Mouse (Mus musculus) cerebral cortex, adult 2 months (tissue): Measurements from ENCODE around the gene Wnt7b.

Source experiments
- WGBS: fragments of 180-500 bp; shearing (Covaris S2); methylation state at CpG from one replicate; pipeline ENCODE4 v1.1.7; 2018; 5-methylcytosine and 5-hydroxymethylcytosine counted together

Wnt7b gene

DNA sequence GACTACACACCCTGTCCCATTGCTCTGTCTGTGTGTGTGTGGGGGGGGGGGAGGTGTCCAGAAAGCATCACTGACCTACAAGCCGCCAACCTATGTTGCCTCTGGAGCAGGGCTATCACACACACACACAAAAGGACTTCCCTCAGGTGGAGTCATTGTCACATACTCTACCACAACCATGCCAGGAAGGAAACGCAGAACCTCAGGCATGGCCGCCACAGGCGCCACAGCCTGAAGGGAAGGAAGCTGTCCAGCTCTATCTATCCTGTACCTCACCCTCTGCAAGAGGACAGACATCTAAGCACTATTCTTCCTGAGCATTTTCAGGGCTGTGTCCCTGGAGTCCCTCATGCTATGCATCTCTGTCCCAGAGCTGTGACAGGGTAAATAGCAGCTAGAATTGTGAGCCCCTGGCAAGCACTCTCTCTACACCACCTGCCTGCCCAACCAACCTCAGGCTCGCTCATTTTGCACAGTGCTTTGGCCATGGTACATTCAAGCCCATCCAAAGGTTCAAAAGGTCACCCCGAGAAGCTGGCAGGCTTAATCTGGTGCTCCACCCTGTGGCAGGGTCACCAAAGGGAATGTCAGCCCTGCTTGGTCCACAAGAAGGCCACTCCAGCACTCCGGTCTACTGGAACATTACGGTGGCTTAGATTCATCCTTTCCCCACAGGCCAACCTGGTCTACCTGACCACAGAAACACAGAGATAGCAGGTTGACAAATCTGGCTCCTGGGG is 12.1 kb downstream of the Wnt7b start:
- 83% methylated on average over 8 of the region's 8 CpGs for WGBS

DNA sequence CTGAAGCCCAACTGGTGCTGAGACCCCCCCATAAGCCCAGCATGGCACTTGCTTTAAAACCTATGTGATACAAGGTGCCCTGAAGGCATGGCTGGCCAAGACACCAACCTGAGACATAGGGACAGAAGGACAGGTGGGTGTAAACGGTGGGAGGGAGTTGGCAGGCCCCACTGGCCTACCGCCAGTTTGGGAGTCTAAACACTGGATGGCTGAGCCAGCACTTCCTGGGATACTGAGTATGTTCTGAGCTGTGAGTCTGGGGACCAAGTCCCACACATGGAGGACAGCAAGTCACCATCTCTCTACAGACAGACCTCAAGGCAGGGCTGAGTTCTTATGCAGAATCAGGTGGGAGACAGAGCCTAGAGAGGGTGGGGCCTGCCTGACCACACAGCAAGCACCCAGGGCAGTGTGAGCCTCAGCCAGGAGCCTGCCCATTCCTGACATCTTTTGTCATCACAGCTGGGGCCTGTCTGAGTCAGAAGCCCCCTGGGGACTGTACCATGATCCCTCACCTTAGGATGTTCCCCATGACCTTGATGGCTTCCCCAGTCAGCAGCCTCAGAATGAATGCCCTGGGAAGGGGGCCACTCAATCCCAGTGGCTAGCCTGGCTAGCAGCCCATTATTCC is 13.0 kb downstream of the Wnt7b start:
- WGBS: 30% methylated on average over 2 of the region's 2 CpGs

DNA sequence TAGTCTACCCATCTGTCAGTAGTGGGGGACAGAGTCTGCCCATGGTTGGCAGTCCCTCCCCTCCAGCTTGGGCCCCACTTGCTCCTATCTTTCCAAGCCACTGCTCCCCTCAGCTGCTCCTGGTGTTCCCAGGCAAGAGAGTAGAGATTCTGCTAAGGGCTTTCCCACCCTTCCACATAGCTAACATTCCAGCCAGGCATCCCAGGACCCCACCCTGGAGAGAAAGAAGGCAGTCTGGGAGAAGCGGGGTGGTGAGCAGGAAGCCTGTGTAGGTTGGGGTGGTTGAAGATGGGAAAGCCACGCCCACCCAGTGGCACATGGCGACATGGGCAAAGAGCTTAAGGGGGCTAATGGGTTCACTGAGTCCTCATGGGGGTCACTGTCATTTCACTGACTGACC is 13.9 kb downstream of the Wnt7b start:
- 90% methylated on average over 3 of the region's 3 CpGs for WGBS

DNA sequence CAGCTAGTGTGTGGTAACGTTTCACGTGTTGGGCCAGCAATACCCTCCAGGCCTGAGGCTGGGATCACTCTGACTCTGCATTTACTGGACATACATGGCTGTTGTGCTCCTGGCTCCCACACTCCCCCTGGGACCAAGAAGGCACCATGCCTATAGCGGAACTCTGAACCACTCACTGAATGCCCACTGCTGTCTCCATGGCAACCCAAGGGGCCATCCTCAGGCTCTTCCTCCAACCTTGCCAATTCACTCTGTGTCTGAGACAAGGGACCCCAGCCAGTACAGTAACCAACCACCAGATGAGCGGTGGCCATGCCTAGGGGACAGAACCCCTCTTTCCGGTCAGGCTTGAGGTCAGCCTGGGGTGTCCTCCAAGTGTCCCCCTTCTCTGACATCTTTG is 17.3 kb downstream of the Wnt7b start:
- 86% methylated on average over 5 of the region's 5 CpGs for WGBS

DNA sequence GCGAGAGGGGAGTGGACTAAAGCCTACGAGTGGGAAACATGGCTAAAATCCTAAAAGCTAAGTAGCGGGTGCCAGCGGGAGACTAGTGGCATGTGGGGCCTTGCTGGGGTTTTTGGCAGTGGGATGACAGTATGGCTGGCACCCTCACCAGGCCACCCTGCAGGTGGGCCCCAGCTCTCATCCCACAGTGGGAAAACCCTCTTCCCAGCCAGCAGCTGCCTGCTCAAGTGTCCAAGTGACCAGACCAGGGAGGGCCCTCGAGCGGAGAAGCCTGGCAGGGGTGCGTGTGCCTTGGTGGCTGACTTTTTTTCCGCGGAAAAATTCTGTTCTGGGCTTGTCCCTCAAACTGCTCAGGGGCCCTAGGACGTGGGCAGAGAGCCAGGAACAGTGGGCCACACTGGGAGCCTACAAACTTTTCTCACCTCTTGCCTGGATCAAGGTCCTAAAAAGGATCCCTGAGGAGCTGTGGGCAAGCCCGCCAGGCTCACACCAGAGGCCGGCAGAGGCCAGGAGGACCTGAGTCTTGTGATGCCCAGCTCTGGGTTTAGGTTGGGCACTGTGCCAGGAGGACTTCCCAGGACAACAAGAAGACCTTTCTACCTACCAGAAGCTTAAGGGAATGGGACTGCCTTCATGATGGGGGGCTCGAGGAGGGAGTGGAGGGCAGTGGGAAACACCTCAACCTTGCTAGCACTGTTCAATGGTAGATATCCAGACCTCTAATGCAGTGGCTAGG is 18.1 kb downstream of the Wnt7b start:
- WGBS: 73% methylated on average over 13 of the region's 13 CpGs

DNA sequence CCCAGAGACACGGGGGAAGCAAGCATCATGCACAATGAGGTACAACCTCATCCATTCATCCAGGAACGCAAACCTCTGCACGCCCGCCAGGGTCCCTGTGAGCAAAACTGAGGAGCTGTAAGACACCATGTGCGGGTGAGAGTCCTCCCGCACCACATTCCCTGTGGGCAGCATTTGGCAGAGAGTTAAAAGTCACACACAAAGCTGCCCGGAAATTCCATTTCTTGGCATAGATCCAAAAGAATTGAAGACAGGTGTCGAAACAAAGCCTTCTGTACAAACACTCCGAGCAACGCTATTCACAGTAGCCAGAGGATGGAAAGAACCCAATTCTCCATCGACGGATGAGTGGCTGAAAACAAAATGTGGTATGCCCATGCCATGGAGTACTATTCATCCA is 20.3 kb downstream of the Wnt7b start:
- WGBS: 58% methylated on average over 12 of the region's 12 CpGs

DNA sequence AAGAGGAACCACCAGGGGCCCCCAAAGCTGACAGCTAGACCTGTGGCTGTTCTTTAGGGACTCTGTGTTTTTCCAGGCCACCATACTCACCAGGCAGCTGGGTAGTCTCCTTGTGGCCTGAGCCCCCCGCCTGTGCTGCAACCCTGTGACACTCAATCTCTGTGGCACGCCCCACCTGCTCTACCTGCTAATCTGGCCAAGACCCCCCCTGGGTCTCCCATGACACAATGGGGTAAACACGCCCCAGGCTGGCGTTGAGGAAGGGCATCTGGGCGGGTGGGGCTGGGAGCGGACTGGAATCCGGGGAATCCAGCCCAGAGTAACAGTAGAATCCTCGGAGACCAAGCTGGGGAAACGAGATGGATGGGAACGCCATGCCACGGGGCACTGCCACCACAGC is 21.4 kb downstream of the Wnt7b start:
- 87% methylated on average over 11 of the region's 11 CpGs for WGBS

DNA sequence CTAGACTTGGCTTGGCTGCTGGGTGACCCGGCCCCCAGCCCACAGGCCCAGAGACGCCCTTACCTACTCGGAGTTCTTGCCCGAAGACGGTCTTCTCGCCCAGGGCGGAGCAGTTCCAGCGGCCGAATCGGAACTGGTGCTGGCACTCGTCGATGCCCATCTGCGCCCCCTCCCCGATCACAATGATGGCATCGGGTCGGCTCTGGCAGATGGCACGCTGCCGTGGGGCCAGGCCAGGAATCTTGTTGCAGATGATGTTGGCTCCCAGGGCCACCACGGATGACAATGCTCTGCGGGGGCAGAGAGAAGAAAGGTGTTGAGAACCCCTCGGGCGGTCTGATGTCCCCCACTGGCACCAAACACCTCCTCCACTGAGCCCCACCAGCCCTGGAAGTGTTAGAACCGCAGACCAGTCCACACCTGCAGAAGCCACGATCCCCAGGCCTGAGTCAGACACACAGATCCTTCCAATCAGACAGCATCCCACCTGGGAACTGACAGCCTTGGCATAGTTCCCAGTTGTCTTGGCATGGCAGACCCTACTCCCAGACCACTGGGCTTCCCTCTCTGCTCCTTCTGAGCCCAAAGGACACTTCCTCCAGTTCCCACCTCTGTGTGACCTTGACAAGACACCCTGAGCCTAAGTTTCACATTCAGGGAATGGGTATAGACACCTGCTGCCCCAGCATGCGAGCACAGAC is 23.3 kb downstream of the Wnt7b start:
- 70% methylated on average over 25 of the region's 25 CpGs for whole genome bisulfite sequencing

DNA sequence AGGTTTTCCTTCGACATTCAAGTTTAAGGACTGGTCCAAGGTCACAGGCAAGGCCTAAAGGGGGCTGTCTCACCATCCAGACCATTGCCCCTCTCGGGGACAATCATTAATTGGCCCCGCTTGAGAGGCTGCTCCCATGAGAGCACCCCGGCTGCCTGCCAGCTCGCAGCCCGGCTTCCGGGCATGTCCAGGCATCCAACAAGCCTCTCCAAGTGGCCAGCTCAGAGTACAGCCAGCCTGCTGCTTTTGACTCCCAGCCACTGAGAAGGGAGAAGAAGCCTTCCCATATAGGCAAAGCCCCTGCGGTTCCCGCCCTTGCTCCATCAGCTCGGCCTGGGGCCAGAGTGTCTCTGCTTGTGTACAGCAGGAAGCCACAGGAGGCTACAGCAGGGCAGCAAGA is 26.5 kb downstream of the Wnt7b start:
- 60% methylated on average over 10 of the region's 10 CpGs for WGBS

DNA sequence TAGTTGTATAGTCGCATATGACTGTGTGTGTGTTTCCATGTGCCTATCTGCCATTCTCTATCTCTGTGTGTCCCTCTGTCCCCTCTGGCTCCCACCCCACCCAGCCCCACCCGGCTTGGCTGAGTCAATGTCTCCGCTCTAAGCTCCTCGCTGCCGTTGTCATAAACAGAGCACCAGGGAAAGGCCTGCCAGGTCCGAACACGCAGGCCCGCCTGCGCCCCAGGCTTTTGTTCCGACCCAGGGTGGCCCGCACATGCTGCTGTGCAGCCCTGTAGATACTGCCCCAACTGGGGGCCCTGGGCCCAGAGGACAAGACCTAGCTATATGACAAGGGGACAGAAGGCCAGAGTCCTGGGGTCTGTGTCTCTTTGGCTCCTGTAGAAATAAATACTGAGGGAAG is 28.9 kb downstream of the Wnt7b start:
- 91% methylated on average over 11 of the region's 11 CpGs for whole genome bisulfite sequencing

DNA sequence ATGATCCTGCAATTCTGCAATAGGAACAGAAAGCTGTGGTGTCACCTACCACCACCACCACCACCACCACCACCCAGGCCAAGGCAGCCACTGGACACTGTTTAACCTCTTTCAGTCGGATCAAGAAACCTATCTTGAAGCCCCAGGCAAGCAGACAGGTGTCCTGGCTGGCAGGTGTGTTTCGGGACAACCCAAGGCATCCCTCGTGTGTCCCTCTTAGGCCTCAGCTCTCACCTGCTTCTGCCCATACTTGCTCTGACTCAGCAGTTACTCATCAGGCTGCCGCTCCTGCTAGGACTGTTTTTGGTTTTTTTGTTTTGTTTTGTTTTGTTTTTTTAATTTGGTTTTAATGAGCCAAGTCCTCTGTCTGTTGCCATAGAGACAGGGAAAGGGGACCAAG is 35.8 kb downstream of the Wnt7b start:
- 76% methylated on average over 4 of the region's 4 CpGs for WGBS

DNA sequence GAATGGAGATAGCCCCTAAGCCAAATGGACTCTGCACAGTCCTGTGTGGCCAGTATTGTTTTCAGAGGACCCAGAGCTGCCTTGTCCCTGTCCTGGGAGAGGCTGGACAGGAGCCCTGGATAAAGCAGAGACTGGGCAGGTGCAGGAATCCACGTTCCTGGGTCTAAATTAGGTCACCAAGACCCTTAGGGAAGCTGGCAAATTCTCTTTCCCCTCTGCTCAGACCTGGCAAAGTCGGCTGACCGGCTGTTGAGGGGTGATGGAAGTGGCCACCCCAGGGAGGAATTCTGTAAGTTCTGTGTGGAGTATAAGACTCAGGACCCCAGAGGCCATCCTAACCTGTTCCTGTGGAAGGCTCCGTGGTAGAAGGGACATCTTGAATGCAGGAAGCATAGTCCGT is 36.9 kb downstream of the Wnt7b start:
- WGBS: 92% methylated on average over 5 of the region's 5 CpGs

DNA sequence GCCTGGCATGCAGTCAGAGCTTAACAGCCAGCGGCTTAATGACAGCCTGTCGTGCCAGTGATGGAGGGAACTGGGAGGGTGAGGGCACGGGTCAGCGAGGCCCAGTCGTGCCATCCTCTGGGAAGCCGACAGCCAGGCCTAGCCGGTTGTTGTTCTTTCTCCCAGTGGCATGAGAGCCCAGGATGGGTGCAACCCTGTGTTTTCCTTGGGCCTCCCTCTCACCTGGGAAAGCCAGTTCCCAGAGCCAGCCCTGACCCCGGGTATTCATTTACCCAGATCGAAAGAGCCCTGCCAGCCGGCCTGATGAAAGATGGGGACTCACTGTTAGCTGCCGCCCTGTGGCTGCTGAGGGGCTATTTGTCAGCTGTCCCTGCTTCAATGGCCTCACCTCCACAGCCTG is 44.1 kb downstream of the Wnt7b start:
- 81% methylated on average over 11 of the region's 11 CpGs for WGBS

DNA sequence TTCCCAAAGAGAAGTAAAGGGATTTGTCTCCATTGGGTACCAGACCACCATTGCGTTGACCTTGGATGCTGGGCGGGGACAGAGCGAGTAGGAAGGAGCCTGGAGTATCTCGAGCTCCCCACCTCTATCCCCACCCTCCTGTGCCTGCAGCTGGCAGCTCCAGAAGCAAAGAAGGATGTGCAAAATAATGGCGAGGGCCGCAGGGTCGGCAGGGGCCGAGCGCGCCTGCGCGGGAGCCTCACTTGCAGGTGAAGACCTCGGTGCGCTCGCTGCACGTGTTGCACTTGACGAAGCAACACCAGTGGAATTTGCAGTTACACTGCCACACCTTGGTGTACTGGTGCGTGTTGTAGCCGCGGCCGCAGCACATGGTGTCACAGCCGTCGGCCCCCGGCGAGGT is 45.1 kb downstream of the Wnt7b start:
- 89% methylated on average over 25 of the region's 25 CpGs for WGBS

DNA sequence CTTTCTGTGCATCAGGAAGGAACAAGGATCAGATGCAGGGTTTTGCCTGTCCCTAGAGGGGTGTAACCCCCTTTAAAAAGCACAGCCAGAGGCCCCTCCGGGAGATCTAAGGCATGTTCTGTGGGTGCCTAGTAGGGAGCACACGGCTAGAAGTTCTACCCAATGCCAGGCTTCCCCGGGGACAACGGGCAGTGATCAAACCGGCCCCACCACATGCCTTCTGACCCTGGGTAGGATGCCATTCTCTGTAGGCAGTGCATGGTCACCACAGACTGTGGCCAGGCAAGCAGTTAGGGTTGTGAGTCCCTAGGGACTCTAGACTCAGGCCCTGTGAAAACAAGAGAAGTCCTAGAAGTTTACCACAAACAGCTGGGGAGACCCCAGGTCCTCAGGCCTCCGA is 47.6 kb downstream of the Wnt7b start:
- WGBS: 93% methylated on average over 6 of the region's 6 CpGs

DNA sequence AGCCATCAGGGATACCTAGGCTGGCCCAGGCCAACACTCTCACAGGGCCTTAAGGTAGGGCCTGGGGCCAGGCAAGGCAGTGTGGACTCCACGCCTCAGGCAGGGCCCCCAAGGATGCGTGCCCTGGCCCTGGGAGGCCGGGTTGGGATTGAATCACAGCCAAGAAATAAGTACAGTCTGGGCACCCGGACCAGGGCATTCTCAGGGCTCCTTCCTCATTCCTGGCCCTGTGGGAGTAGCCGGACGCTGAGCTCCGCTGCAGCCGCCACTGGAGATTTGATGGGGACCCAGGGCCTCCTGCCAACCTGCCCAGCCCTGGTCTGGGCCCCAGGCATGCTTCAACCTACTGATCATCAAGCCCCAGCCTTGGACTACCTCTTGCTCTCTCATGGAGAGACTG is 48.1 kb downstream of the Wnt7b start:
- 79% methylated on average over 8 of the region's 8 CpGs for WGBS

DNA sequence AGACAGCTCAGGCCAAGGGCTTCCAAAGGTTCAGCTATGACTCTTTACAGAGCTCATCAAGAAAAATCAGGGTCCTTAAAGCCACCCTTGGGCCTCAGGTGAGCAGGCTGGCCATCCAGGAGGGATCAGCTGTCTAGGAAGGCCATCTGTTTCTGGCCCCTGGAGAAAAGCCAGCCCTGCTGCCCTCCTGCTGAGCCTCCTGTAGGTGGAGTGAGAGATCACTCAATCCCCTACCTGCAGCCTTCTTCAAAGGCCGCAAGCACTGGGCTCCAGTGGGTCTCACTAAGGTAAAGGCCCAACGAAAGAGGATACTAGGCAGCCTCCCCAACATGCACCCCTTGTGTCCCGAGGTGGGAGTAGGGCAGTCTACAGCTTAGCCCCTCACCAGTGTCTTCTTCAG is 50.2 kb downstream of the Wnt7b start:
- 79% methylated on average over 3 of the region's 3 CpGs for WGBS

DNA sequence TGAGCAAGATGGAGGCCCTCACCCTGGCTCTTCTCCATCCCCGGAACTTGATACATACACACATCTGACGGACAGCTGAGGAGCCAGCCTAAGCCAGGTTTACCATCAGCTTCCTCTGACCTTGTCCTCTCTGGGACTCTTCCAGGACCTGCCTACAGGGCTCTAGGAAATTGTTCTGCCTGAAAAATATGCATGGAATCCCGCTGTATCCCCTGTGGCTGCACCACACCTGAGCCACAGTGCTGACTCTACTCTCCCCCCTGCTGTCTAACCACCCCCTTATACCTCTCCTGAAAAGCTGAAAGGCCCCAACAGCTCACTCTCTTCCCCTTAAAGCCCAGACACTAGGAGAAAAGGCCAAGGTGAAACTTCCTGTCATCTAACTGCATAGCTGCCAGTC is 52.4 kb downstream of the Wnt7b start:
- 83% methylated on average over 3 of the region's 3 CpGs for WGBS

DNA sequence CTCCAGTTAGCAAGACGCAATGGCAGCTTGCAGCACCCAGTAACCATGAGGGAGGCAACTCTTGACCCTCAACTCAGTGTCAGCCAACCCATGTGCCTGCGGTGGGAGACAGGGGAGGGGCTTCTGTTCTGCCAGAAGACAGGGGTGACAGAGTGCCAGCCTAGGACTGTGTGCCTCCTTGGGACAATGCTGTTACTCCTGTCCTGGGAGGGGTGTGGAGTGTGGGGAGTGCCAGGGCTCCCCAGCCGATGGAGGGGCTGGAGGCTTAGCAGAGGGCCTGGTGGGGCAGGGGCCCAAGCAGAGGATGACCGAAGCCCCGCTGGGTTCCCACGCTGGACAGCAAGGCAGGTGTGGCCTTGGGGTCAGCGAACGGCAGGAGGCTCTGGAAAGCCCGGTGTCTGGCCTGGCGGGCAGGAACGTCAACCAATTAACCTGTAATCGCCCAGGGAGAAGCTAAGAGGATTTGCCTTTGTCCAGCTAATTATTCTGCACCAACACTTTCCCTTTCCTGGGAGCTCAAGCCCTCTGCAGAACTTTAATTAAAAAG is 57.8 kb downstream of the Wnt7b start:
- 72% methylated on average over 12 of the region's 12 CpGs for WGBS

DNA sequence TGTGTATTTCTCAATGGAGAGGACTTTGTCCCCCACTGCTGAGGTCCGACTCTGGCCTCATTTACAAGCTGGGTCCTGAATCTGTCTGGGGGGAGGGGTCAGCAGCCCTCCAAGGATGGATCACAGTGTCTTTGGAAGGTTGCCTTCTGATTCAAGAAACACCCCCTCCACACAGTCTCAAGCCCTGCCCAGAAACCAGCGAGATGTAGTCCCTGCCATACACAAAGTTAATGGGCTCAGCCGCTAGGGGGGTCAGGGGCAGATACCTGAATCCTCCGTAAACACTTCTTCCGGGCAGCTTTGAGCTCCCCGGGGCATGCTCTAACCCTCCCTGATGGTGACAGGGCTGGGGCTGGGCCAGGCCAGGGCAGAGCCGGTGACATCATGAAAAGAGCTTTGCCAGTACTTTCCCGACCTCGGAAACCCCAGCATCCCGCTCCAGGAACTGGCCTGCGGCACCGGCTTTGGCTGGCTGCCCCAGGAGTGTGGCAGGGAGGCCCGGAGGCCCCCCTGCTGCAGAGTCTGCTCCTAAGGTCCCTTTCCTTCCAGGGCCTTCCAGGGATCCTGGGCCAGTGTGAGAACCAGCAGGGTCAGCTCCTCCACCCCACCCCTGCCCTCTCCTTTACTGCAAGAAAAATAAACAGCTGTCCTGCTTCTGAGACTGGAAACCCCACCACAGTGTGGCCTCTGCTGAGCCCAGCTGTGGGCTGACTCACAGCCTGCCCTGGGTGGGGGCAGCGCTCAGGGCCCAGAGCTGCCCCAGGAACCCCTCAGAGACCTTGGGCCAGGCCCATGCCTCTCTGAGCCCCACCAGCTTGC is 58.9 kb downstream of the Wnt7b start:
- WGBS: 29% methylated on average over 14 of the region's 14 CpGs

DNA sequence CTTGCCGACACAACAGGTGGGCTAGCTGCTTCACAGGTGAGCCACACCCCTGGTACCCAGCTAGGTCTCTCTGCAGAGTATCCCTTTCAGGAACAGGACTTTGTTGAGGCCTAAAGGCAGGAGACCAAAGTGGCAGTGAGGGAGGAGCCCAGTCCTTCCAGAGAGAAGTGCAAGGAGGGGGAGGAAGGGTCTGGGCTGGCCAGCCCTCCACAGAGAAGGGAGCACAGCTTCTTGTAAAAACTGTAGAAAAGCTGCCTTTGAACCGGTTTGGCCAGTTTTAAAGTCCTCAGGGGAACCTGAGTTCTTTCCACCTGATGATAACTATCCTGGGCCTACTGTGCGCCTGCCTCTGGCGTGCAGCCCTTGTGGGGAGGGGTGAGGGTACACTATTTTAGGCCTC is 62.8 kb downstream of the Wnt7b start:
- 81% methylated on average over 4 of the region's 4 CpGs for WGBS
